Mouse (Mus musculus) kidney, postnatal 14 days (tissue): ENCODE measurements around the gene Dnal4.

Experiments
- DNase-seq: peaks from one replicate; pipeline ENCODE4 v3.0.0; 2022; ENCODE audit warnings: mixed read lengths

Dnal4 gene

DNA sequence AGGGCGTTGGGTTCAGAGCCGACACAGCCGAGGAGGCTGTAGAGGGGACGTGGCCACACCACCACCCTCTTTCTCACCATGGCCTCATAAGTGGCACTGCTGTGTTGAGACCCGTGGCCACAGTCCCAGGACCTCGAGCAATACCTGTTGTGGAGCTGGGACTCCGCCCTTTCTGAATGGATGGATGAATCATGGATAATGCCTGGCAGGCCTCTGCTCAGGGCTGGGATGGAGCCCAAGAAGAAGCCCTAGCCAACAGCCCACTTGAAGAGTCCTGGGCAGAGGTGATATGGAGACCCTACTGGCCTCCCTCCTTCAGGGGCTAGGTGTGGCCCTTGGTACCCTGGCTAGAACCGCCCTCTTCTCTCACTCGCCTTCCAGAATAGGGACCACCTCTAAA is 14.6 kb downstream of the Dnal4 start:
- DNase-seq: no peak

DNA sequence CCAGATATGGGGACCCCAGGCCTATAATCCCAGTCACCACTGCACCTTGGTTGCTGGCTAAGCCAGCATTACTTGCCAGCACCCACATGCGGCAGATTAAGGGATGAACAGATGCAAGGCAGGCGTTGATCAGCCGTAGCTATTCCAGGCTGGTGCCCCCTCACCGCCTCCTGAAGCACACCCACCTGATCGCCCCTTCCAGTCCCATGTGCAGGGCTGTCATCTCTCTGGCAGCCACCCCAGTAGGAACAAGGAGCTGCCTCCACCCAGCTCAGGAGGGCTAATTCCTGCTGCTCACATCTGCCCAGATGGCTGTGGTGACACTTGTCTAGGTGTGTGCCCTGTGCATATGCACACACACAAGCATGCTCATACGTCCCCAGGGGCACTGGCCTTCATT is 16.7 kb downstream of the Dnal4 start:
- no peak for DNase-seq

DNA sequence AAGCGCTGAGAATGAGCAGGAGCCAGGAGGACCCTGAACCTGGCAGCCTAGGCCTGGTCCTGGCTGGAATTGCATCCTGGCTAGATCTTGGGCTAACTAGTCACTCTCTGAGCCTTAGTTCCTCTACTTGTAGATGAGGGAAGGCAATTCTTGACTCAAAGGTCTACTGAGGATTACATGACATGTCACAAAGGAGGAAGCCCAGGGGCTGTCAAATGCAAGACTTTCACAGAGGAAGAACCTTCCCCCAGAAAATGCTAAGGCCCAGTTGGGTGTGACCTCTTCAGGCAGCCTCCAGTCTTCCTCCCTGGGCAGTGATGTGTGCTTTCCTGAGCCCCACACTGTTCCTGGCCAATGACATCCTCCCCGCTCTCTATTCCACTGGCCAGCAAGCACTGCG is 20.5 kb downstream of the Dnal4 start:
- no peak for DNase-seq

DNA sequence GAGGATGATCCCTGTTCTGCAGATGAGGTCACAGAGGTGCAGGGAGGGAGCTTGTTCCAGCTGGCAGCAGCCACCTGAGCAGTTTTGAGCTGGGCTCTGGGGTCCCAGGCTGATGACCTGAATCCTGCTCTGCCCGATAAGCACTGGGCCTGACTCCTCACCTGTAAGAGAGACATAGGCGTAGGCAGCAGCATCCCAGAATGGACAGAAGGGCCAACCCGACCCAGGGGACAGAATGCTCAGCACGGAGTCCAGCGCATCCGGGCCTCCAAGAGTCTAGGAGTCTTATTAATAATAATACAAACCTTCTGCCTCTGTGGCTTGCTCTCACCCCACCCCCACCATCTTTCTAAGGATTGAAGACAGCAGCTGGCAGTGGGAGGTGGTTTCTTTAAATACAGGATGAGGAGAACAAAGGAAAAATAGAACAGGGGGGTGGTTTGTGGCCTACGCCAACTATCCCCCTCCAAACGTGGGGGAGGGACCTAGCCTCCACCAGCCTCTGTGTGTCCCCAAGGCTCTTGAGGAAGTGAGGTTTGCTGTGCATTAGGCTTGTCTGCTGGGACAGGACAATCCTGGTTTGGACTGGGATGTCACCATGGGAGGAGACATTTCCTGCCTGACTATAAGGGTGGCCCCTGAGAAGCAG is 21.5 kb downstream of the Dnal4 start:
- DNase-seq: no peak

DNA sequence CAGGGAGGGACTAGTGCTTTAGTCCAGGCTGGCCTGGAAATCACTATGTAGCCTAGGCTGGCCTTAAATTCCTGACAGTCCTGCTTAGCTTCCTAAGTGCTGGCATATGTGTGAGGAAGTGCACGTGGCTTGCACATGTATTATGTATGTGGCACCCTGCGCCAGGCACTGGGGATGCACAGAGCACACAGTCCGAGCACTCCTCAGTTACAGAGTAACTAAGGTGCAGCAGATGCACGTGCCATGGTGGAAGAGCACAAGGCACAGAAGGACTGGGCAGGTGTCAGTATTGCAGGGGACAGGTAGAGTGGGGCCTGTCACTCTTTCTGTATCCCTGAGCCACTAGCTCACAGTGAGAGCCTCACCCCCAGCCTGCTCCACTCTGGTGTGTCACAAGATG is 22.5 kb downstream of the Dnal4 start:
- no peak for DNase-seq

DNA sequence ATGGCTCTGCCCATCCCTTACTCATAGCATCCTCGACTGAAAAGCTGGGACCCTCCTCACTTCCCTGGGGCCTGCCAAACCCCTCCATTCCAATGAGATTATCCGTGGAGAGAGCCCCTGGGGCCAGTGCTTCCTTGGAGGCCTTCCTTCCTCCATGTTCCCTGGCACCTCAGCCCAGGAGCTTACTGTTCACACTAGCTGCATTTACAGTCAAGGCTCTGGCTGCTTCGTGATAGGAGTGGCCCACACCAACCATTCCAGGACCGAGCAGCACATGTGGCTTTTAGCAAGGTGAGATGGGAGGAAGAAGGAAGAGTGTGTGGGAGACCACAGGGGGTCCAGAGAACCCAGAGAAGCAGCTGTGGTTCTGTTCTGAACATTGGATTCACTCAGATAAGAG is 23.8 kb downstream of the Dnal4 start:
- DNase-seq: no peak

DNA sequence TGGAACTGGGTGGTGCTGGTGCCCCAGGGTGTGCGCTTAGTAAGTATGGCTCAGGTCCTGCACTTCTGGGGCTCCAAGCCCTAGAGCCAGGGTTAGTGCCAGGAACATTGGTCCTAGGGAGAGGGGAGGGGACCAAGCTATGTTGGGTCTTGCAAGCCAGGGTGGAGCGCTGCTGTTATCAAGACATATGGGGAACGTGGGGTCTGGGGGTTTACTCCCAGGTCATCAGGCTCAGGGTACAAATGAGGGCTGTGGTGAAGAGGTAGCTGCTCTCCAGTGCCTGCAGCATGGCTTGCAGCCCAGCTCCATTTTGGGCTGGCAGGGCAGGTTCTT is 24.3 kb downstream of the Dnal4 start:
- no peak for DNase-seq

DNA sequence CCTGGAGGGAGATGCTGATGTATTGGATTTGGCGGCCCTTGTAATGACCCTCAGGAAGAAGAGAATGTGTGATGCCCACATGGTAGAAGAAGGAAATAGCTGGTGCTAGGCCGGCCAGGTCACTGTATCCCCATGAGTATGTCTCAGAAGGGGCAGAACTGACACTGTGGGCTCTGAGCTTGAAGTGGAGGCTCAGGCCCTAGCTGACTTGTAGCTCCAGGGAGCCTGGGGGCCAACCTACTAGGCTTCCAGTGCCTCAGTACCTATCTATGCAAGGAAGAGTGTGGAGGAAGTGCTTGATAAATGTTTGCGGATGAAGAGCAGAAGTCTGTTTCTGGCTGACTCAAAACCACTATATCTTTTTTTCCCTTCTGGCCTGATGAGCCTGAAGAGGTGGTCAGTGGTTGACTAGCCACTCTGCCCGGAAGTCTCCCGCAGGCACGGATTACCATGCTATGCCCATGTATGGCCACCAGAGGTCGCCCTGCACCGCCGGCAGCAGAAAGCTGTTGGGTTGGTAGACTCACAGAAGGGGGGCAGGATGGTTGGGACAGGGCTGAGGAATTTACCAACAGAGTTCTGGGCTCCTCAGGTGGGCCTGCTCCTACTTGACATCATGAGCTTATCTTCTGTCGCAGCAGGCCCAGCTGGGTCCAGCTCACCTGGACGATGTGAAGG is 24.8 kb downstream of the Dnal4 start:
- peak; percentile 81 for DNase-seq

DNA sequence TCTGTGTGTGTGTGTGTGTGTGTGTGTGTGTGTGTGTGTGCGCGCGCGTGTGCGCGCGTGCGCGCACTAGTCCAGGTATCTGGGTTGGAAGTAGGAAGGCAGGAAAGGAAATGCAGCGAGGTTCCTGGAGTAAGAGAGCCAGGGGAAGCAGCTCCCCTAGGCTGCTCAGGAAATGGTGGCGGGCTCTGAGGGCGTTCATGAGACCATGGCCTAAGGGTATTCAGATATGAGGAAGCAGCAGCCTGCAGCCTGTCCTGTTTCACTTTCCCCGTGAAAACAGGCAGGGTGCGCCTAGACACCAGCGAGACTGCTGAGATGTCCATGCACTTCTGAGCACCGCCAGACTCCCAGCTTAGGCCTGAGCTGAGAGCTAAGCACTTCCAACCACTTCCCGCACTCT is 25.9 kb downstream of the Dnal4 start:
- DNase-seq: no peak

DNA sequence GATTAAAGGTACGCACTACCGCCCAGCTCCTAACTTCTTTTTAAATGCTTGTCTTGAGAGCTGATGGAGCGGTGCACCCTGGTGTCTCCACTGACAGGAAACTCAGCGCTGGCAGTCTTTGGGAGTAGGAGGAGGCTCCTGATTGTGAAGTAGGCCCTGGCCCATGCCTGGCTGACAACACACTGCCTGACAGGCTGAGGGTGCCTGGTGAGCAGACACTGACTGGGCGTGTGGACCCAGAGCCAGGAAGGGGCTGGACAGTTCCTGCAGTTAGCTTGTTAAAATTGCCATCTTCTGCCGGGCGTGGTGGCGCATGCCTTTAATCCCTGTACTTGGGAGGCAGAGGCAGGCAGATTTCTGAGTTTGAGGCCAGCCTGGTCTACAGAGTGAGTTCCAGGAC is 27.4 kb downstream of the Dnal4 start:
- no peak for DNase-seq

DNA sequence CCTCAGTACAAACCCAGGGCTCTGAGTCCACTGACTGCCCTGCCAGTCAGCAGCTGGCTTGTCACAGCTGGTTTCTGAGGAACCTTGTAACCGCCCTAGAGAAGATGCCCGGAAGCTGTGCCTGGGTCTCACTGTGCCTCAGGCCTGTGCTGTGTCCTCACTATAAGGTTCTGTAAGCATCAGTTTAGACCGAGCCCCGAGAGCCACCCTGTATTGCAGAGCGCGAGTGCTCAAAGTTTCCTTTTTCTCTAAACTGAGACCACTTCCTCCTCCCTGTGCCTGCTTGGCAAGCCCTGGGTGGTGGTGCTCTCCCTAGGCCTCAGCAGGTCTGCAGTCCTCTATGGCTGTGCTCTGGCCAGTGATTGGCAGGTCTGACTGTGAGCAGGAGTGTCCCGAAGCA is 28.5 kb downstream of the Dnal4 start:
- DNase-seq: no peak

DNA sequence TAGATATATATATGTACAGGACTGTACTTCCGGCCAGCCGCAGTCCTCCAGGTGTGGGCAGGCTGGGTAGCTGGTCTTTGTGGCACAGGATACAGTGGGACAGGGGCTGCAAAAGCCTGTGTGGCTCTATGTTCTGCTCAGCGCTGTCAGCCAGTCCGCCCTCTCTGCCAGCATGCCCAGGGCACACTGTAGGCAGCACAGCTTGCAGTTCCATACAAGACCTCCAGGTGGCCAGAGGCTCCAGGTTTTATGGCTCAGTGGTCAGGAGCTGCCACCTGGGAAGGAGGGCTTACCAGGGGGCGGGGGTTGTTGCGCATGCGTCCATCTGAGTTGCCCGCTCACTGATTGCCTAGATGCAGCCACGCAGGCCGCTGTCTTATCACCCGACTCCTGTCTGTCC is 29.7 kb downstream of the Dnal4 start:
- peak; percentile 48 for DNase-seq

DNA sequence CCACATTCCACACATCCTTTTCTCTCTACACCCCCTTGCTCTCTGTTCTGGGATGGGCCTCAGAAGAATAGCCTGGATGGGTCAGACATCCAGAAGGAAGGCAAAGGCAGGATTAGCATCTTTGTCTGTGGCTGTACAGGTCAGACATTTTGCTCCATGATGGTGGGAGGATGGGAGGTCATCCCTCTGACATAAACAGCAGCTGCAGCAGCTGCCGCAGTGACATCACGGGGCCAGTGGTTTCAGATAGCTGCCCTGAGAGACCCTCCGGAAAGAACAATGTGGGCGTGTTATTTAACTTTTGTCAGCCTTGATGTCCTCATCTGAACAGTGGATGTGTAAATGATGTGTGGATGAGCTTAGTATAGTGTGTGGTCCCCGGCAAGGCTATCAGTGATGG is 31.8 kb downstream of the Dnal4 start:
- DNase-seq: no peak

DNA sequence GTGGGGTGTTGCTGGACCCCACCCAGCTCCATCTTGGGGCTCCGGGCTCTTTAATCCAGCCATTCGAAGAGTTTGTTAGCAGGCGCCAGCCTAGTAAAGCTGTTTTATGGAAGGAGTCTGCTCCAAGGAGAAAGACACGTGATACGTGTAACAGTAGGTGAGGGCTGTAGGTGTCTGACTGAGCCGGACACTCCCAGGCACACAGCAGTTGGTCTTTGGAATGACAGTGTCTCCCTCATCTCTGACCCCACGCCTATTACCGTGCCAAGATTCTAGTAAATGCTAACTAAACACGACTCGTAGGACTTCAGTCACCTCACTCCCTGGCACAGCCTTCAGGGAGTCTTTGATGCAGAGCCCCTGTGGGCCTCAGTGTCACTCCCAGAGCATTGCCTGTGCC is 32.3 kb downstream of the Dnal4 start:
- peak; percentile 44 for DNase-seq

DNA sequence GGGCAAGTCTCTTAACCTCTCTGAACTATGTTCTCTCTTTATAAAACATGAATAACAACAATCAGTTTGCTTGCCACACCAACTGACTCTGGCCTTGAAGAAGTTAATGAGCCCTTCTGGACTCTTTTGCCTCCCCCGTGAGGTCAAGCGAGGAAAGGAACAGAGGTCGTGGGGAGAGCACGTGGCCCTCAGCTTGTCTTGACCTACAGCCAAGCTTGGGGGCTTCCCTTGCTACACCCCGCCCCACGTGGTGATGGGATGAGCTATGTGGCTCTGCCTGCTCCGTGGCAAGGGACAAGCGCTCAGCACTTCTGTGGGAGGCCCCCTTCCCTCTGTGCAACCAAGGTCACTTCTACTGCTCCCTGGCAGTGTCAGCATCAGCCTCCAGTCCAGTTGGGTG is 32.9 kb downstream of the Dnal4 start:
- DNase-seq: peak; percentile 49

DNA sequence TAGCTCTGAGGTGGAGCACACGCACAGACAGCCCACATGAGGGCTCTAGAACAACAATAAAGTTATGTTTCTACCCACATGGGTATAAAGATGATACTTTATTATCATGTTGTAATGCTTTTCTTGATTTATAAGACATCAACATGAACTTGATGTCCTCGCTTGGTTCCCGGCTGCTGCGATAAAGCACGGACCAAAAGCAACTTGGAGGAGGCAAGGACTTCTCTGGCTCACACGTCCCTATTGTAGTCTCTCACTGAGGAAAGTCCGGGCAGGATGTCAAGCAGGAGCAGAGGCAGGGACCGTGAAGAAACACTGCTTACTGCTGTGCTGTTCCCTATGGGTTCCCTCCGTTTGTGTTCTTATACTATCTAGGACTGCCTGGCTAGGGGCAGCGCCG is 33.6 kb downstream of the Dnal4 start:
- DNase-seq: no peak

DNA sequence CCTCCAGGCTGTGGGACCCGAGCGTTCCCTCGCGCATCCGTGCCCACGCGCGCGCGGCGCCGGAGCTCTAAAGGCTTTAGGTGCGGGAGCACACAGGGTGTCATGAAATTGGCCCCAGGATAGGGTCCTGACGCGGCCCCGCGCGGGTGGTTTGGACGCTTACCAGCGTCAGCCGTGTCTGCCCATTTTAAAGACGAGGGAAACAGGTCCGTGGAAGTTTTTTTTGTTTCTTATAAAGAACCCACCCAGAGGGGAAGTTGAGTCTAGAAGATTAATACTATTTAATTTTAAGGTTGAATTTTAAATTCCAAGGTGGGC is 35.0 kb downstream of the Dnal4 start:
- no peak for DNase-seq

DNA sequence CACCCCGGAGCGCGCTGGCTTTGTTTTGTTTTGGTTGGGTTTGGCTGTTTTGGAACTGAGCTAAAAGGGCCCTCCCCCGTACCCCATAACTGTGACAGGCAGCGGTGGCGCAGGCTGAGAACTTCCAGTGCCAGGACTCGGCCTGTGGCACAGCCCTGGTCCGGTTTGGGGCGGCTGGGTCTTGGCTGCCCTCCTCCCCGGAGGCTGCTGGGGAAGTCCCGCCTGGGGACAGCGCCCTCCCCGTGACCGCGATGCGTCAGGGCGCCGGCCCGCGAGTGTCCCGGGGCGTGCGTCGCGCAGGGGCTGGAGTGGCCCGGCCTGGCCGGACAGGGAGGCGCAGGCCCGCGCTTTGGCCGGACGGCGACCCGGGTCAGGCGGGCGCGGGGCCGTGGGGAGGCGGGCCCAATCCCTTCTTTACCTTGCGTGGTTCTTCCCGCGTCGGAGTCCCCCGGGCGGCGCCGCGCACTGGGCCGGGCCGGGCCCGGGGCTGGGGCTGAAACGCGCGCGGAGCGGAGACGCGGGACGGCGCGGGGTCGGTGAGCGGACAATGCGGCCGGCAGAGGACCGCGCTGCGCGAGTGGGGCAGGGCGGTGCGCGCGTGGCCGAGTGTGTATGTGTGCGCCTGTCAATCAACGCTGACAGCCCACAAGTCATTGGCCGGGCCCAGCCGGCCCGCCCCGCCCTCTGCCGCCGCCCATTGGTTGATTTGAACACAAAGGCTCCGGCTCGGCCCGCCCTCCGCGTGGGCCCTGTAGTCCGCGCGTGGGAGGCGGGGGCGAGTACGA is 35.5 kb downstream of the Dnal4 start, which contains the start of gene Sun2:
TSS of gene Sun2 (minus strand) at position 616 of the 785 bp plus-strand sequence.
- DNase-seq: peak; percentile 95

DNA sequence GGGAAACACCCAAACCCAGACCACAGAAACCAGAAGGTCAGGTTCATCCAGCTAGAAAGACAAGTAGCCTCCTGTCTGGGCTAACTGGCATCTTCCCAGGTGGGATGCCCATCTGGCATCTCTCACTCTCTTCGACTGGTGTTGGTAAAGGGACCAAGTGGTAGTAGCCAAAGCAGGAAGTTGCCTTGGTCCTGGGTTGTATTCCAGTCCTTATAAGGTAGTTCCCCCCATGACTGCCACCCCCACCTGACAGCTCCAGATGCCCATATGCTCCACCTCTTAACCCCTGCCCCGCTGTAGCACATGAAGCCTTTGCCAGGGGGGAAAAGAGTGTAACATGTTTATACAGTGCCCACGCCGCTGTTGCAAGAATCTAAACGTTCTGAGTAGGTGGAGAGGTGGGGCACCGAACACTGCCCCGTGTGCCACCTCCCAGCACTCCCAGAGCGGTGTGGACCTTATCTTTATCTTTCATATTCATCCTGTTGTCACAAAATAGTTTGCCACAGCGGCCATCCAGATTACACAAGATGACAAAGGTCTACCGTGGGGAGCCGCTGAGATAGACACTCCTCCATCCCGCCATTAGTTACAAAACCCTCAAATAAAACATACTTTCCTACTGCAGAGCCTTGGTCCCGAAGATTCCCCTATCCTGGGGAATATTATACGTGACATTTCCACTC is 36.3 kb downstream of the Dnal4 start:
- peak; percentile 20 for DNase-seq

DNA sequence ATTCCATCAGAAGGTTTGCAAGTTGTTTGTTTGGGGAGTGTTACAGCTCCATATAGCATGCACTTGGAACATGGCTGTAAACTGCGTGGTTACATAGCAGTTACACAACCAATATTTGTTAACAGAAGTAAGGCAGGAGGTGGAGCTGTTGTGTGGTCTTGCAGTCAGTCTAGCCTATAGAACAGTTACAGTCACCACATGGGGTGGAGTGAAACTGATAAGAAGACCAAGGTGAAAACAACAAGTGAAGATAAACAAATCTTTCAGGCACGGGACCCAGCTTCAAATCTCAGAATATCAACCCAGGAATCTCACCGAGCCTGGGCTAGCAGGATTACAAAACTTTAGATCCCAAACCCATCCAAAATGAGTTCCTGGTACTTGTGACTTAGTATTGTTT is 36.9 kb downstream of the Dnal4 start:
- no peak for DNase-seq

DNA sequence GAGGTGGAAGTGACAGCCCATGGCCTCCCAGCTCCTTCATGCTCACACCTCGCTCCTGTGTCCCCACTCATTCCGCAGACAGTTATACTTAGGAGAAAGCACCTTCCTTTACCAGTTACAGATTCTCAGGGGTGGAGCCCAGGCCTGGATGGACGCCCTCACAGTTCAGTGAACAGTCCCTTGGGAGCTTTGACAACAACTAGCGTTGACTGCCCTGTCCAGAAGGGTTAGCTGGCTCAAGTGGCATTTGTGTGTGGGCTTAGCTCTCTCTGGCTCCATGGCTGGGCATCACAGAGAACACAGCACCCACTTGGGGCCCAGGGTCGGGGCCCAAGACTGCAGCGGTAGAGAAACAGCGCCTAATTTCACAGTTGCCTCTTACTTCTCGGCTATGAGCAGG is 43.3 kb downstream of the Dnal4 start:
- DNase-seq: no peak

DNA sequence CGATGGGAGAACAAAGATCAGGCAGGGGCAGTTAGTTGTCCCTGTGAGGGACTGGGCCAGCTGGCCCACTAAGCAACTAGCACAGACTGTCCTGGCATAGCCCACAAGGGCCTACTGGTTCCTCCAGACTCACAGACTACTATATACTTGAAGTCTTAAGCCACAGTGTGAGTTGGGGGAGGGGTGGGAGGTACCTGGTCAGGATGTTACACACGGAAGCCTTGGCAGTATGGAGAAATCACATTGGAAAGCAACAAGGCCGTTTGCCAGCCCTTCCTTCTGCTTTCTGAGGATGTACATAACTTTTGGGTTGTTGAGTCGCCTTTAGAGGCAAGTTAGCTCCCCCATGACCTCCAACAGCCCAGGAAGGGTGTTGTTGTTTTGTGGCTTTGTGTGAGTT is 44.0 kb downstream of the Dnal4 start:
- DNase-seq: no peak

DNA sequence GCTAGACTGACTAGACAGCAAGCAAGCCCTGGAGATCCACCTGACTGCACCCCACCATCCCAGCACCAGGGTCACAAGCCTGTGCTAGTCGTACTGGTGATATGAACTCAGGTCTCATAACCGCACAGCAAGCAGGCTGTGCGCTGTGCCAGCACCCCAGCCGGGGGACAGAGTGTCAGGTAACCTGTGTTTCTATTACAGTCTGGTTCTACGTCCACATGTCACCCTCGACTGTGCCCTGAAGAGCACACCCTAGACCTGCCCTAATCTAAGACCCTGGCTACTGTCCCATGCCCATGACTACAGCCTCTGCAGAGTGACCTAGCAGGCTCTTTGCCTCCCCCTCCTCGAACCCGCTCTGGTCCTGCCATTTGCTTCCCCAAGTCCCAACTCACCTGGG is 44.5 kb downstream of the Dnal4 start:
- DNase-seq: no peak

DNA sequence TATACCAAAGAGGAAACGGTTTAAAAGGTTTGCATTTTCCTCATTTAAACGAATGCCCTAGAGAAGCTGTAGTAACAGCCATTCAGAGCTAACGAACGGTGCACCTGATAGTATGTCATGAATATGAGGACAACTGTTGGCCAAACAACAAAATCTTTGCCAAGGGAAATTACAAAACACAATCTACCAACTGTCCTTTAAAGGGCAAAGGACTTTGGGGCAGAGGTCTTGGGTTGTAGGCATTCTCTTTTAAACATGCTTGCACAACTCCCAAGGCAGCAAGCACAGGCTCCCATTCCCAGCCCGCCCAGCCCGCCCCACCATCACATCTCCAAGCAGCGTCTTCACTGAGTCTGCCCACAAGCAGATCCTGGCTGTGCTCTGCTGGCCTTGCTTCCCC is 46.1 kb downstream of the Dnal4 start:
- DNase-seq: no peak
